8 mouse cellular contexts compared by ENCODE assay signal in the genomic region with DNA sequence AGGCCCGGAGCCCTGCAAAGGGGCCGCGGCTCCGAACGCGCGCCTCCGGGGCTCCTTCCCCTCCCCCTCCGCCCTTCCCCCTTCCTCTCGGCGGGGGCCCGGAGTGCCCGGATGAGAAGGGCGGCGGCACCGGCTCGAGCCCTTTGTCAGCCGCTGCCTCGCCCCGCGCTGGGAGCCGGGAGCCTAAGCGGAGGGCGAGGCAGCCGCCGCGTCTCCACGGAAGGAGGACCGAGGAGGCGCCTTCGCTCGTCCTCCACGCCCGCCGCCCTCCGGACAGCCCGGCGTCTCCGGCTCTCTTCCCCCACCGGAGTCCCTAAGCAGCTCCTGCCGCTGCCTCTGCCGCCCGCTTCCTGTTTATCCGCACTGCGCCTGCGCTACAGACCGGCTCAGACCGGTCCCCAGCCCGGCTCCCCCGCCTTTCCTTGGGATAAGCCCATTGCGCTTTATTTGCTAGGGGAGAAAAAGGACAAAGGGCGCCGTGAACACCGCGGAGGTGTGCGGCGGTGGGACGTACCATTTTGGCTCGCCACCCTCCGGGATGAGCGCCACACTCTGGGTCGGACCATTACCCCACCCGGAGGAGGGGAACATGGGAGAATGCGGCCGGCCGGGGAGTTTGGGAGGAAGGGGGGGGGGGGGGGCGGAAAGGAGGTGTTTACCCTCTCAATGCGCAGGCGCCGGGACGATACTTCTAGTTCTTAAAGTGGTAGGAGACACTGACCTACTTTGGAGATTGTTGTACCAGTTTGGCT. TPM values are rescaled to one million over a fixed set of nuclear protein-coding genes. Genes with fewer than 3 reads are reported as not detected.
DNase-seq lines count a peak whose midpoint lies in the region; ATAC-seq lines count a peak whose summit lies in the region.

A gene (minus strand): TSS at position 657 of the 752 bp plus-strand sequence.

- peaks cover 25% of the 10 kb centered on the region for H3K36me3 ChIP-seq in forebrain, embryonic 14.5 days (ENCODE audit: control insufficient read depth, insufficient read depth, low read length)
- H3K36me3 ChIP-seq in neural tube, embryonic 15.5 days = peaks cover 8% of the 10 kb centered on the region; the same call in 1 of the 2 replicates

- DNase-seq in ES-CJ7 (ENCODE audit: low read depth, low spot score) = peak; percentile 99
- DNase-seq in cerebellum, adult 11 months = peak; percentile 99
- peak; percentile 100 for DNase-seq in forebrain, embryonic 14.5 days (ENCODE audit: low spot score)
- DNase-seq in heart, postnatal 14 days = peak; percentile 97 to 98
- DNase-seq in layer of hippocampus, adult 11-12 months (ENCODE audit: low spot score) = peak; percentile 98
- DNase-seq in lung, adult 18-20 months = peak; percentile 99
- peak; percentile 99 for DNase-seq in testis, postnatal 14 days (ENCODE audit: low spot score)

- H3K27me3 ChIP-seq in forebrain, embryonic 14.5 days (replicated peaks; ENCODE audit: control insufficient read depth, insufficient read depth, low read length) = no peaks in the 10 kb centered on the region
- no peaks in the 10 kb centered on the region for H3K27me3 ChIP-seq in neural tube, embryonic 15.5 days (replicated peaks)

- peak; percentile 98 for ATAC-seq in forebrain, embryonic 14.5 days
- peak; percentile 97 for ATAC-seq in neural tube, embryonic 15.5 days (ENCODE audit: low FRiP score)

- 0% methylated on average over 54 of the region's 71 CpGs for WGBS in forebrain, embryonic 14.5 days
- under 1% methylated on average over 70 of the region's 71 CpGs for WGBS in neural tube, embryonic 15.5 days

- intact Hi-C loops in heart, postnatal 14 days (cut with DNase I) = loop anchor here (2.0 kb wide), 1 partner anchor 35 kb away; a partner anchor contains a TSS

- H3K4me1 ChIP-seq in forebrain, embryonic 14.5 days (ENCODE audit: control insufficient read depth, insufficient read depth, low read length) = peaks cover 21% of the 10 kb centered on the region
- H3K4me1 ChIP-seq in neural tube, embryonic 15.5 days = peaks cover 44% of the 10 kb centered on the region

- H3K4me3 ChIP-seq in forebrain, embryonic 14.5 days (ENCODE audit: low read depth, low read length) = peak within 1 kb of the TSS; percentile 100
- H3K4me3 ChIP-seq in neural tube, embryonic 15.5 days (replicated peaks) = peak within 1 kb of the TSS; percentile 98

- peak within 1 kb of the TSS; percentile 55 for H3K4me2 ChIP-seq in forebrain, embryonic 14.5 days (ENCODE audit: low read length)
- peak within 1 kb of the TSS; percentile 67 for H3K4me2 ChIP-seq in neural tube, embryonic 15.5 days

- peak within 1 kb of the TSS; percentile 99 for H3K27ac ChIP-seq in forebrain, embryonic 14.5 days (ENCODE audit: low read depth, low read length)
- peak within 1 kb of the TSS; percentile 99 for H3K27ac ChIP-seq in neural tube, embryonic 15.5 days (replicated peaks)

- no peaks in the 10 kb centered on the region for H3K9me3 ChIP-seq in forebrain, embryonic 14.5 days (replicated peaks; ENCODE audit: control insufficient read depth, low read length)
- H3K9me3 ChIP-seq in neural tube, embryonic 15.5 days (replicated peaks) = no peaks in the 10 kb centered on the region

- peak within 1 kb of the TSS; percentile 98 for H3K9ac ChIP-seq in forebrain, embryonic 14.5 days (ENCODE audit: low read length)
- H3K9ac ChIP-seq in neural tube, embryonic 15.5 days (replicated peaks) = peak within 1 kb of the TSS; percentile 98

RNA-seq across cellular contexts. Expression of the gene that starts here (rescaled TPM):
- polyA plus RNA-seq in forebrain, embryonic 14.5 days (2014; fragmentation: Nextera tagmentation; extraction: Ambion mirVana) = 70.2 and 77.0 TPM in 2 replicates
- 10 to 100 TPM; 65.7 TPM for total RNA-seq in heart, postnatal 14 days (2021)
- 64.6 and 71.2 TPM in 2 replicates for polyA plus RNA-seq in neural tube, embryonic 15.5 days (2015; fragmentation: Nextera tagmentation; extraction: Ambion mirVana)

Comparison
In these comparisons a context has a peak if more than half of its experiments do, and no peak if none do; other contexts are left out.
1. Peak in every context shown above with its lines: DNase-seq, ATAC-seq, H3K4me3 ChIP-seq and H3K27ac ChIP-seq.